In the genomic region with DNA sequence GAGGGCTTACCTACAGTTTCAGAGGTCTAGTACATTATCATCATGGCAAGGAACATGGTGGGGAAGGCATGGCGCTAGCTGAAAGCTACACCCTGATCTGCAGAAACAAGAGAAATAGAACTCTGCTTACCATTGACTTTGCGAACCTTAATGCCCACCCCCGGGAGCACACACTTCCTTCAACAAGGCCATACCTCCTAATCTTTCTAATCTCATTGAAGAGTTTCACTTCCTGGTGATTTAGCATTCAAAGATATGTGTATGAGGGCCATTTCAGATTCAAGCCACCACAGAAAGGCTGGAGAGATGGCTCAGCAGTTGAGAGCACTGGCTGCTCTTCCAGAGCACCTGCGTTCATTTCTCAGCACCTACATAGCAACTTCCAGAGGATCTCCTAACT, we compare ENCODE assay signal across 16 mouse cellular contexts. TPM values are rescaled to one million over a fixed set of nuclear protein-coding genes. Genes with fewer than 3 reads are reported as not detected.
"Had no signal": no experiment of that assay in that cellular context is flagged by ENCODE, and none has a peak within 500 bp of the region (broad histone marks: within the 10 kb centered on the region; RNA-seq: fewer than 3 reads in every experiment).

A gene (minus strand): TSS at position 101 of the 400 bp plus-strand sequence.

- H3K9me3 ChIP-seq: intestine, embryonic 15.5 days; limb, embryonic 10.5 days; liver, embryonic 13.5 days; megakaryocyte, embryonic 14.5 days; midbrain, embryonic 15.5 days; neural tube, embryonic 12.5 days had no signal

- H3K4me3 ChIP-seq: intestine, embryonic 15.5 days; left cerebral cortex, adult 2 months; limb, embryonic 10.5 days; liver, embryonic 13.5 days; megakaryocyte, embryonic 14.5 days; midbrain, embryonic 15.5 days; neural tube, embryonic 12.5 days had no signal

- DNase-seq: kidney, adult 8-10 months; liver, embryonic 13.5 days; liver, postnatal 0 days; lung, postnatal 36 days; thymus, adult 2 months; thymus, postnatal 25 days had no signal

- H3K27ac ChIP-seq: intestine, embryonic 15.5 days; left cerebral cortex, adult 2 months; limb, embryonic 10.5 days; liver, embryonic 13.5 days; midbrain, embryonic 15.5 days; neural tube, embryonic 12.5 days had no signal

- ATAC-seq: intestine, embryonic 15.5 days; liver, postnatal 0 days; lung, postnatal 0 days; midbrain, embryonic 15.5 days had no signal

- H3K27me3 ChIP-seq: intestine, embryonic 15.5 days; liver, embryonic 13.5 days; midbrain, embryonic 15.5 days; neural tube, embryonic 12.5 days had no signal

- H3K4me1 ChIP-seq: intestine, embryonic 15.5 days; limb, embryonic 10.5 days; liver, embryonic 13.5 days; midbrain, embryonic 15.5 days; neural tube, embryonic 12.5 days had no signal

- H3K36me3 ChIP-seq: intestine, embryonic 15.5 days; limb, embryonic 10.5 days; liver, embryonic 13.5 days; midbrain, embryonic 15.5 days; neural tube, embryonic 12.5 days had no signal

- H3K4me2 ChIP-seq: intestine, embryonic 15.5 days; liver, embryonic 13.5 days; midbrain, embryonic 11.5 days; midbrain, embryonic 15.5 days; neural tube, embryonic 12.5 days had no signal

- H3K9ac ChIP-seq: intestine, embryonic 15.5 days; liver, embryonic 13.5 days; liver, postnatal 0 days; midbrain, embryonic 15.5 days; neural tube, embryonic 12.5 days had no signal

RNA-seq across cellular contexts. Expression of the gene that starts here (rescaled TPM):
- total RNA-seq: left cerebral cortex, adult 2 months; monocyte, adult 5-6 weeks; neutrophil, adult 5-6 weeks had no signal
